Mouse (Mus musculus): ENCODE results near the gene Adam11. TPM values are rescaled to one million over a fixed set of nuclear protein-coding genes. Genes with fewer than 3 reads are reported as not detected.
"Not testable (repeated sequence)": the region's sequence is repeated elsewhere in the genome, so short reads cannot be mapped to it uniquely, and the experiment has no call there.

Gene Adam11
- 22.1 and 25.6 TPM in 2 replicates for polyA plus RNA-seq (2015; fragmentation: Nextera tagmentation; extraction: Ambion mirVana)

GRCm38 (mm10) chr11:102761309-102762210, at the start of gene Adam11:
Gene Adam11, plus strand, starts transcription at chr11:102761439.
- ATAC-seq (replicated peaks): peak; percentile 53
- H3K4me2 ChIP-seq (replicated peaks): peak within 1 kb of the TSS; percentile 99
- H3K9ac ChIP-seq (replicated peaks): peak within 1 kb of the TSS; percentile 82
- H3K4me1 ChIP-seq: peaks cover 22% of the 10 kb centered on the region
- H3K4me3 ChIP-seq: peak within 1 kb of the TSS; percentile 82
- no peaks in the 10 kb centered on the region for H3K9me3 ChIP-seq
- H3K27ac ChIP-seq (replicated peaks): 0 out of 2 replicates have a peak within 1 kb of the TSS, but pooled peaks have one; percentile 26
- no peaks in the 10 kb centered on the region for H3K36me3 ChIP-seq
- WGBS: under 1% methylated on average over 39 of the region's 76 CpGs
- no peaks in the 10 kb centered on the region for H3K27me3 ChIP-seq

GRCm38 (mm10) chr11:102712411-102712810, 48.8 kb upstream of the Adam11 start:
- no peak overlapping the region for H3K27ac ChIP-seq (replicated peaks)
- no peaks in the 10 kb centered on the region for H3K27me3 ChIP-seq
- ATAC-seq (replicated peaks): no peak
- no peak overlapping the region for H3K4me2 ChIP-seq (replicated peaks)
- H3K9me3 ChIP-seq: no peaks in the 10 kb centered on the region
- H3K9ac ChIP-seq (replicated peaks): no peak overlapping the region
- H3K4me3 ChIP-seq: no peak overlapping the region
- H3K4me1 ChIP-seq: no peaks in the 10 kb centered on the region
- H3K36me3 ChIP-seq: no peaks in the 10 kb centered on the region
- 92% methylated on average over 4 of the region's 4 CpGs for WGBS

GRCm38 (mm10) chr11:102714578-102714977, 46.7 kb upstream of the Adam11 start:
- H3K27ac ChIP-seq (replicated peaks); H3K9ac ChIP-seq (replicated peaks); ATAC-seq (replicated peaks); H3K9me3 ChIP-seq; H3K36me3 ChIP-seq; H3K27me3 ChIP-seq; H3K4me3 ChIP-seq; H3K4me1 ChIP-seq; H3K4me2 ChIP-seq (replicated peaks): not testable (repeated sequence)
- 72% methylated on average over 2 of the region's 2 CpGs for WGBS

GRCm38 (mm10) chr11:102716135-102716534, 45.1 kb upstream of the Adam11 start:
- H3K4me1 ChIP-seq: no peaks in the 10 kb centered on the region
- H3K9me3 ChIP-seq: no peaks in the 10 kb centered on the region
- no peak overlapping the region for H3K27ac ChIP-seq (replicated peaks)
- no peak overlapping the region for H3K4me2 ChIP-seq (replicated peaks)
- ATAC-seq (replicated peaks): no peak
- WGBS: 74% methylated on average over 7 of the region's 7 CpGs
- no peaks in the 10 kb centered on the region for H3K36me3 ChIP-seq
- no peak overlapping the region for H3K9ac ChIP-seq (replicated peaks)
- no peaks in the 10 kb centered on the region for H3K27me3 ChIP-seq
- no peak overlapping the region for H3K4me3 ChIP-seq

DNA sequence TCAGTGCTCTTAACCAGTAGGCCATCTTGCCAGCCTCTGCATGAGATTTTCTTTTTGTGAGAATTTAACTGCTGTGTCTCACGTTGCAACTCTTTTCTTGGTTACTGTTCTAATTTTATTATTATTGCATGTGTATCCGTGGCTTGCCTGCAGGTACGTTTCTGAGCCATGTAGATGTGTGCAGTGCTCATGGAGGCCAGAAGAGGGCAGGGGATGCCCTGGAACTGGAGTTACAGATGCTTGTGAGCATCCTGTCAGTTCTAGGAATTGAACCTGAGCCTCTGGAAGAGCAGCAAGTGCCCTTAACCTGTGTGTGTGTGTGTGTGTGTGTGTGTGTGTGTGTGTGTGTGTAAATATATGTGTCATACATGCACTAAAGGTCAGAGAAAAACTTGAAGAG, 35.7 kb upstream of the Adam11 start:
- Histone ChIP-seq H3K27ac (replicated peaks) (no peak overlapping the region), H3K4me2 (replicated peaks) (no peak overlapping the region), H3K9me3 (no peaks in the 10 kb centered on the region), H3K9ac (replicated peaks) (no peak overlapping the region), H3K27me3 (no peaks in the 10 kb centered on the region), H3K4me1 (no peaks in the 10 kb centered on the region), H3K36me3 (no peaks in the 10 kb centered on the region), H3K4me3 (no peak overlapping the region)
- ATAC-seq (replicated peaks): no peak
- WGBS: 32% methylated on average over 3 of the region's 3 CpGs

DNA sequence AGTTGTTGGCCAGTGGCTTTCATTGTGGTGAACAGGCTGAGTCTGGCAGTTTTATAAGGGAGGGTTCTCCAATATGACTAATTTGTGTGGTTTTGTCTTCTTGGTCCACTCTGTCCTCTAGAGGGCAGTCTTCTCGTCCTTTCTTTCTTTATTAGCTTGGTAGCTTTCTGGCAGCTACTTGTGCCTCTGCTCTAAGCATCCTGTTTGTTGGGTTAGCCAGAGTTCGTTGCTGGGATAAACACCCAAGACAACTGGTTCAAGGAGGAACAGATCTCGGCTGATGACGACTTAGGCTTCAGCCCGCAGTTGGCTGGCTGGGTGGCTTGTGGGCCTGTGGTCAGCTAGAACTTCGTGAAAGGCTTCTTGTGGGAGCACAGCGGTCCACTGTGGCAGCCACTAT, 32.6 kb upstream of the Adam11 start:
- Histone ChIP-seq H3K36me3 (no peaks in the 10 kb centered on the region), H3K27me3 (no peaks in the 10 kb centered on the region), H3K4me2 (replicated peaks) (no peak overlapping the region), H3K4me1 (no peaks in the 10 kb centered on the region), H3K4me3 (no peak overlapping the region), H3K27ac (replicated peaks) (no peak overlapping the region), H3K9ac (replicated peaks) (no peak overlapping the region), H3K9me3 (no peaks in the 10 kb centered on the region)
- ATAC-seq (replicated peaks): no peak
- 34% methylated on average over 7 of the region's 7 CpGs for WGBS

- Histone ChIP-seq H3K27ac (replicated peaks) (no peak overlapping the region), H3K27me3 (no peaks in the 10 kb centered on the region), H3K4me2 (replicated peaks) (no peak overlapping the region), H3K4me1 (no peaks in the 10 kb centered on the region), H3K9me3 (no peaks in the 10 kb centered on the region), H3K9ac (replicated peaks) (no peak overlapping the region), H3K36me3 (no peaks in the 10 kb centered on the region), H3K4me3 (no peak overlapping the region)
- no peak for ATAC-seq (replicated peaks)
- 88% methylated on average over 3 of the region's 3 CpGs for WGBS
These were observed 31.4 kb upstream of the Adam11 start for GRCm38 (mm10) chr11:102729835-102730234.

GRCm38 (mm10) chr11:102731366-102731765, 29.9 kb upstream of the Adam11 start:
- H3K27ac ChIP-seq (replicated peaks): no peak overlapping the region
- H3K27me3 ChIP-seq: no peaks in the 10 kb centered on the region
- H3K4me1 ChIP-seq: no peaks in the 10 kb centered on the region
- H3K9ac ChIP-seq (replicated peaks): no peak overlapping the region
- WGBS: 83% methylated on average over 6 of the region's 6 CpGs
- no peaks in the 10 kb centered on the region for H3K9me3 ChIP-seq
- H3K4me3 ChIP-seq: no peak overlapping the region
- H3K36me3 ChIP-seq: no peaks in the 10 kb centered on the region
- ATAC-seq (replicated peaks): no peak
- no peak overlapping the region for H3K4me2 ChIP-seq (replicated peaks)

- Histone ChIP-seq H3K4me3 (no peak overlapping the region), H3K27me3 (no peaks in the 10 kb centered on the region), H3K27ac (replicated peaks) (no peak overlapping the region), H3K36me3 (no peaks in the 10 kb centered on the region), H3K9me3 (no peaks in the 10 kb centered on the region), H3K4me1 (no peaks in the 10 kb centered on the region), H3K4me2 (replicated peaks) (no peak overlapping the region), H3K9ac (replicated peaks) (no peak overlapping the region)
- no peak for ATAC-seq (replicated peaks)
- 57% methylated on average over 5 of the region's 5 CpGs for WGBS
These were observed 28.1 kb upstream of the Adam11 start for GRCm38 (mm10) chr11:102733146-102733545.

GRCm38 (mm10) chr11:102734961-102735360, 26.3 kb upstream of the Adam11 start:
- Histone ChIP-seq H3K4me2 (replicated peaks) (no peak overlapping the region), H3K9me3 (no peaks in the 10 kb centered on the region), H3K36me3 (no peaks in the 10 kb centered on the region), H3K9ac (replicated peaks) (no peak overlapping the region), H3K27ac (replicated peaks) (no peak overlapping the region), H3K27me3 (no peaks in the 10 kb centered on the region), H3K4me3 (no peak overlapping the region), H3K4me1 (peaks cover 6% of the 10 kb centered on the region)
- WGBS: 94% methylated on average over 6 of the region's 6 CpGs
- no peak for ATAC-seq (replicated peaks)

DNA sequence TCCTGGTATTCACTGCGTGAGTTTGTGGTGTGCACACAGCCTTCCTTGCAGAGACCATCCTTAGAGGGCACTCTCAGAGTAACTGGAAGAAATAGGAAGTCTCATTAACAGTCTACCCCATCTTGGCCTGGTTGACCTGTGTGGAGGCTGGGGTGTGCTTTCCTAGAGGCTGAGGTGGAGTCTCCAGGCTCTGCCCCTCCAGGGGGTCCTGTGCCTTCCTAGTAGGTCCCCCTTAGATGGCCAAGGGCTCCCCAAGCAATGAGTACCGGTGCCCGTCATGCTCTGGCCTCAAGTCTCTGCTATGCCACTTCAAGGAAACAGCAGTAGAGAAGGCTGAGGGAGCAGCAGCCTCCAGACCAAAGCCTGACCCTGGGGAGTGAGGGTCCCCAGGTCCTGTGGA, 23.2 kb upstream of the Adam11 start:
- no peak for ATAC-seq (replicated peaks)
- H3K9me3 ChIP-seq: no peaks in the 10 kb centered on the region
- no peaks in the 10 kb centered on the region for H3K36me3 ChIP-seq
- H3K27ac ChIP-seq (replicated peaks): no peak overlapping the region
- no peak overlapping the region for H3K9ac ChIP-seq (replicated peaks)
- 76% methylated on average over 3 of the region's 3 CpGs for WGBS
- peaks cover 25% of the 10 kb centered on the region for H3K4me1 ChIP-seq
- no peaks in the 10 kb centered on the region for H3K27me3 ChIP-seq
- no peak overlapping the region for H3K4me3 ChIP-seq
- no peak overlapping the region for H3K4me2 ChIP-seq (replicated peaks)

DNA sequence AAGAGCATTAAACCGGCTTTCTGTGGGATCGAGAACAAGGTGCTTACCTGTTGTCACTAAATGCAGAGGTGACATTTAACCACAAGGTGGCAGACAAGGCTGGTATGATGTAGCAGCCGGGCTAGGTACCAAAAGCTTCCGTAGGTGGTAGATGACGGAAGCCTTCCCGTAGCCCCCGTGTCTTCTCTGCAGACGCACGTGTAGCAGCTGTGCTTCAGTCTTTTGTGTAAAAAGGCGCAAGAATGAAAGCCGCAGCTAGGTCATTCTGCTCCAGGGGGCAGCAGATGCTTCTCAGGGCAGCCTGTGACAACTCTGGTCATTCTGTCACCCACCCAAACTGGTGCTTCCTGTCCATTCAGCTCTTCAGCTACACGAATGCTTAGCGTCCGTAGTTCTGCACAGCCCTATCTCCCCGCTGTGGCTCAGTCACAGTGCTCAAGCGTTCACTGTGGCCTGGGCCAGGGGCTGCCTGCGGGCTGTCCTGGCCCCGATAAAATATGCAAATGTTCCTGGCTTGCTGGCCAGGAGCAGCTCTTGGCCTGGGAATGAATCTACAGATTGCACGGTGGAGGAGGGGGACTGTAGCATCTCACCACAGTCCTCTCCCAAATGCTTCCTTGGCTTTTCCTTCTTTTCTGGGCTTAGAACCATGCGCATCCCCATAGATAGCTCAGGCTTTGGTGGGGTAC, 21.8 kb upstream of the Adam11 start:
- peak overlapping the region; percentile 47 for H3K9ac ChIP-seq (replicated peaks)
- ATAC-seq (replicated peaks): peak; percentile 82
- no peaks in the 10 kb centered on the region for H3K9me3 ChIP-seq
- H3K4me2 ChIP-seq (replicated peaks): peak overlapping the region; percentile 69
- H3K36me3 ChIP-seq: no peaks in the 10 kb centered on the region
- peak overlapping the region; percentile 66 for H3K27ac ChIP-seq (replicated peaks)
- peak overlapping the region; percentile 35 for H3K4me3 ChIP-seq
- peaks cover 25% of the 10 kb centered on the region for H3K4me1 ChIP-seq
- no peaks in the 10 kb centered on the region for H3K27me3 ChIP-seq
- WGBS: 5% methylated on average over 20 of the region's 20 CpGs
